Mouse (Mus musculus) ZHBTc4 (cell line): ENCODE measurements around the gene Slc7a6.

Experiments
- DNase-seq: peaks from one replicate; pipeline ENCODE4 v3.0.0-alpha.2; 2011; ENCODE audit warnings: low read depth, low spot score

Gene Slc7a6

GRCm38 (mm10) chr8:106168356-106169016, at the start of gene Slc7a6:
TSS of gene Slc7a6 (plus strand) at chr8:106168857.
- DNase-seq: peak; percentile 83

- DNase-seq: peak; percentile 36
These were observed 45.2 kb upstream of the Slc7a6 start for GRCm38 (mm10) chr8:106123443-106123842.

- DNase-seq: no peak
These were observed 42.6 kb upstream of the Slc7a6 start for GRCm38 (mm10) chr8:106126055-106126454.

- peak; percentile 45 for DNase-seq
These were observed 41.6 kb upstream of the Slc7a6 start for GRCm38 (mm10) chr8:106127054-106127453.

GRCm38 (mm10) chr8:106127882-106128410, 40.7 kb upstream of the Slc7a6 start:
- DNase-seq: no peak

GRCm38 (mm10) chr8:106129232-106129930, 39.3 kb upstream of the Slc7a6 start:
- DNase-seq: no peak

- no peak for DNase-seq
These were observed 38.7 kb upstream of the Slc7a6 start for GRCm38 (mm10) chr8:106129997-106130396.

- DNase-seq: no peak
These were observed 38.2 kb upstream of the Slc7a6 start for GRCm38 (mm10) chr8:106130505-106130904.

GRCm38 (mm10) chr8:106131021-106131420, 37.6 kb upstream of the Slc7a6 start:
- no peak for DNase-seq

GRCm38 (mm10) chr8:106131488-106132222, 37.0 kb upstream of the Slc7a6 start:
- DNase-seq: no peak

- no peak for DNase-seq
These were observed 36.3 kb upstream of the Slc7a6 start for GRCm38 (mm10) chr8:106132356-106132755.

GRCm38 (mm10) chr8:106133526-106133925, 35.1 kb upstream of the Slc7a6 start:
- no peak for DNase-seq

- no peak for DNase-seq
These were observed 34.7 kb upstream of the Slc7a6 start for GRCm38 (mm10) chr8:106133946-106134345.

GRCm38 (mm10) chr8:106134751-106135571, 33.7 kb upstream of the Slc7a6 start:
- DNase-seq: peak; percentile 62

GRCm38 (mm10) chr8:106135672-106136071, 33.0 kb upstream of the Slc7a6 start:
- peak; percentile 36 for DNase-seq

- DNase-seq: peak; percentile 90
These were observed 32.2 kb upstream of the Slc7a6 start, which contains the start of gene Esrp2 for GRCm38 (mm10) chr8:106136156-106137130. TSS of gene Esrp2 (minus strand) at chr8:106136974.

- no peak for DNase-seq
These were observed 31.3 kb upstream of the Slc7a6 start for GRCm38 (mm10) chr8:106137218-106137905.

- DNase-seq: peak; percentile 96
These were observed 30.7 kb upstream of the Slc7a6 start for GRCm38 (mm10) chr8:106137906-106138477.

GRCm38 (mm10) chr8:106138616-106139015, 30.0 kb upstream of the Slc7a6 start:
- DNase-seq: no peak
